Mouse (Mus musculus) heart, embryonic 16.5 days (tissue): ENCODE data around the gene Gm5678. TPM values are rescaled to one million over a fixed set of nuclear protein-coding genes. Genes with fewer than 3 reads are reported as not detected.
"Not testable (repeated sequence)": the region's sequence is repeated elsewhere in the genome, so short reads cannot be mapped to it uniquely, and the experiment has no call there.

Source experiments
- ATAC-seq: fragments of 200-750 bp; cut with Nextera tagmentation; replicated peaks from 2 replicates; pipeline ENCODE4 v1.8.0; 2017; ENCODE audit warnings: moderate number of reproducible peaks; ENCODE audit not compliant: insufficient read depth, low FRiP score; ENCODE audit errors: extremely low read depth
- H3K27ac ChIP-seq: fragments of 300-500 bp; sonication (generic); 2 replicates; pipeline ENCODE4 v1.5.1; 2014; ENCODE audit warnings: mild to moderate bottlenecking, low read length, control low read depth, moderate library complexity
- H3K27me3 ChIP-seq: fragments of 300-500 bp; sonication (generic); 2 replicates; pipeline ENCODE4 v1.6.1; 2014; ENCODE audit warnings: low read length, mixed read lengths; ENCODE audit not compliant: control insufficient read depth, insufficient read depth
- H3K36me3 ChIP-seq: fragments of 300-500 bp; sonication (generic); 2 replicates; pipeline ENCODE4 v1.6.1; 2014; ENCODE audit not compliant: control insufficient read depth, insufficient read depth
- H3K4me1 ChIP-seq: fragments of 300-500 bp; sonication (generic); 2 replicates; pipeline ENCODE4 v1.6.1; 2014; ENCODE audit warnings: low read length, mixed read lengths; ENCODE audit not compliant: control insufficient read depth, insufficient read depth
- H3K4me2 ChIP-seq: fragments of 300-500 bp; sonication (generic); 2 replicates; pipeline ENCODE4 v1.6.1; 2014; ENCODE audit warnings: low read depth, mild to moderate bottlenecking, control low read depth, low read length
- H3K4me3 ChIP-seq: fragments of 300-500 bp; sonication (generic); 2 replicates; pipeline ENCODE4 v1.5.1; 2014; ENCODE audit warnings: mild to moderate bottlenecking, control low read depth, low read length
- H3K9ac ChIP-seq: fragments of 300-500 bp; sonication (generic); 2 replicates; pipeline ENCODE4 v1.6.1; 2014; ENCODE audit warnings: low read length, control low read depth
- H3K9me3 ChIP-seq: fragments of 300-500 bp; sonication (generic); replicated peaks from 2 replicates; pipeline ENCODE4 v1.6.1; 2016; ENCODE audit warnings: low read length; ENCODE audit not compliant: control insufficient read depth
- WGBS: fragments of 180-500 bp; shearing (Covaris S2); extraction: QIAGEN DNeasy Blood & Tissue Kit; methylation state at CpG from one replicate; pipeline ENCODE4 v1.1.7; 2014; 5-methylcytosine and 5-hydroxymethylcytosine counted together
- polyA plus RNA-seq: library from polyadenylated mRNA; unstranded; fragments of >200 nt; fragmentation: Nextera tagmentation; extraction: Ambion mirVana; gene quantifications from 2 replicates; pipeline ENCODE4 v1.2.1, GENCODE M21; 2015

Gene Gm5678
- polyA plus RNA-seq, 1 experiment from 2014 or later = not detected

GRCm38 (mm10) chr16:93624671-93625070 is 3.2 kb upstream of the Gm5678 start:
- no peak for ATAC-seq
- Histone ChIP-seq H3K9ac (no peak overlapping the region), H3K4me1 (no peaks in the 10 kb centered on the region), H3K9me3 (no peaks in the 10 kb centered on the region), H3K27me3 (no peaks in the 10 kb centered on the region), H3K4me2 (no peak overlapping the region), H3K27ac (no peak overlapping the region), H3K36me3 (no peaks in the 10 kb centered on the region), H3K4me3 (no peak overlapping the region)
- WGBS = 75% methylated on average over 4 of the region's 4 CpGs

GRCm38 (mm10) chr16:93626745-93627144 is 1.2 kb upstream of the Gm5678 start:
- Histone ChIP-seq H3K27ac (no peak overlapping the region), H3K9ac (no peak overlapping the region), H3K36me3 (no peaks in the 10 kb centered on the region), H3K4me3 (no peak overlapping the region), H3K9me3 (no peaks in the 10 kb centered on the region), H3K27me3 (no peaks in the 10 kb centered on the region), H3K4me1 (no peaks in the 10 kb centered on the region), H3K4me2 (no peak overlapping the region)
- WGBS = 6% methylated on average over 1 of the region's 1 CpGs
- no peak for ATAC-seq

- no peak overlapping the region for H3K4me2 ChIP-seq
- H3K36me3 ChIP-seq = no peaks in the 10 kb centered on the region
- no peak for ATAC-seq
- H3K4me3 ChIP-seq = no peak overlapping the region
- H3K27me3 ChIP-seq = no peaks in the 10 kb centered on the region
- H3K9me3 ChIP-seq = no peaks in the 10 kb centered on the region
- 37% methylated on average over 4 of the region's 4 CpGs for WGBS
- no peaks in the 10 kb centered on the region for H3K4me1 ChIP-seq
- H3K27ac ChIP-seq = no peak overlapping the region
- no peak overlapping the region for H3K9ac ChIP-seq
Observed at GRCm38 (mm10) chr16:93644006-93644405, 16.1 kb downstream of the Gm5678 start.

- no peak overlapping the region for H3K4me3 ChIP-seq
- H3K9me3 ChIP-seq = no peaks in the 10 kb centered on the region
- no peak overlapping the region for H3K9ac ChIP-seq
- H3K36me3 ChIP-seq = no peaks in the 10 kb centered on the region
- ATAC-seq = no peak
- H3K4me2 ChIP-seq = no peak overlapping the region
- H3K27ac ChIP-seq = no peak overlapping the region
- no peaks in the 10 kb centered on the region for H3K4me1 ChIP-seq
- 66% methylated on average over 5 of the region's 5 CpGs for WGBS
- no peaks in the 10 kb centered on the region for H3K27me3 ChIP-seq
Observed at GRCm38 (mm10) chr16:93648441-93649183, 20.7 kb downstream of the Gm5678 start.

- no peaks in the 10 kb centered on the region for H3K36me3 ChIP-seq
- no peak overlapping the region for H3K4me2 ChIP-seq
- no peak overlapping the region for H3K4me3 ChIP-seq
- ATAC-seq = no peak
- H3K9me3 ChIP-seq = peaks cover 8% of the 10 kb centered on the region
- no peak overlapping the region for H3K27ac ChIP-seq
- H3K4me1 ChIP-seq = no peaks in the 10 kb centered on the region
- H3K27me3 ChIP-seq = no peaks in the 10 kb centered on the region
- no peak overlapping the region for H3K9ac ChIP-seq
Observed at GRCm38 (mm10) chr16:93667976-93668375, 40.1 kb downstream of the Gm5678 start.

- Histone ChIP-seq H3K4me1 (no peaks in the 10 kb centered on the region), H3K27ac (no peak overlapping the region), H3K27me3 (no peaks in the 10 kb centered on the region), H3K4me3 (no peak overlapping the region), H3K9ac (no peak overlapping the region), H3K4me2 (no peak overlapping the region), H3K9me3 (peaks cover 8% of the 10 kb centered on the region), H3K36me3 (no peaks in the 10 kb centered on the region)
- ATAC-seq = no peak
Observed at GRCm38 (mm10) chr16:93669521-93669920, 41.6 kb downstream of the Gm5678 start.

- ATAC-seq, H3K27ac ChIP-seq, H3K4me1 ChIP-seq, H3K4me2 ChIP-seq, H3K4me3 ChIP-seq, H3K36me3 ChIP-seq, H3K9me3 ChIP-seq, H3K9ac ChIP-seq, H3K27me3 ChIP-seq: not testable (repeated sequence)
- 40% methylated on average over 4 of the region's 4 CpGs for WGBS
Observed at GRCm38 (mm10) chr16:93670466-93670865, 42.6 kb downstream of the Gm5678 start.

- Histone ChIP-seq H3K9me3 (peaks cover 8% of the 10 kb centered on the region), H3K36me3 (no peaks in the 10 kb centered on the region), H3K4me3 (no peak overlapping the region), H3K27ac (no peak overlapping the region), H3K27me3 (no peaks in the 10 kb centered on the region), H3K9ac (no peak overlapping the region), H3K4me2 (no peak overlapping the region), H3K4me1 (no peaks in the 10 kb centered on the region)
- WGBS = 89% methylated on average over 5 of the region's 5 CpGs
- ATAC-seq = no peak
Observed at GRCm38 (mm10) chr16:93671064-93671463, 43.2 kb downstream of the Gm5678 start.

- 74% methylated on average over 5 of the region's 5 CpGs for WGBS
- H3K4me2 ChIP-seq = no peak overlapping the region
- no peak overlapping the region for H3K9ac ChIP-seq
- H3K36me3 ChIP-seq = no peaks in the 10 kb centered on the region
- peaks cover 10% of the 10 kb centered on the region for H3K27me3 ChIP-seq
- H3K27ac ChIP-seq = no peak overlapping the region
- no peak for ATAC-seq
- H3K4me1 ChIP-seq = no peaks in the 10 kb centered on the region
- no peak overlapping the region for H3K4me3 ChIP-seq
- H3K9me3 ChIP-seq = peaks cover 10% of the 10 kb centered on the region
Observed at GRCm38 (mm10) chr16:93676376-93676775, 48.5 kb downstream of the Gm5678 start.
